Mouse (Mus musculus): ENCODE results near the gene Prrt4.

DNA sequence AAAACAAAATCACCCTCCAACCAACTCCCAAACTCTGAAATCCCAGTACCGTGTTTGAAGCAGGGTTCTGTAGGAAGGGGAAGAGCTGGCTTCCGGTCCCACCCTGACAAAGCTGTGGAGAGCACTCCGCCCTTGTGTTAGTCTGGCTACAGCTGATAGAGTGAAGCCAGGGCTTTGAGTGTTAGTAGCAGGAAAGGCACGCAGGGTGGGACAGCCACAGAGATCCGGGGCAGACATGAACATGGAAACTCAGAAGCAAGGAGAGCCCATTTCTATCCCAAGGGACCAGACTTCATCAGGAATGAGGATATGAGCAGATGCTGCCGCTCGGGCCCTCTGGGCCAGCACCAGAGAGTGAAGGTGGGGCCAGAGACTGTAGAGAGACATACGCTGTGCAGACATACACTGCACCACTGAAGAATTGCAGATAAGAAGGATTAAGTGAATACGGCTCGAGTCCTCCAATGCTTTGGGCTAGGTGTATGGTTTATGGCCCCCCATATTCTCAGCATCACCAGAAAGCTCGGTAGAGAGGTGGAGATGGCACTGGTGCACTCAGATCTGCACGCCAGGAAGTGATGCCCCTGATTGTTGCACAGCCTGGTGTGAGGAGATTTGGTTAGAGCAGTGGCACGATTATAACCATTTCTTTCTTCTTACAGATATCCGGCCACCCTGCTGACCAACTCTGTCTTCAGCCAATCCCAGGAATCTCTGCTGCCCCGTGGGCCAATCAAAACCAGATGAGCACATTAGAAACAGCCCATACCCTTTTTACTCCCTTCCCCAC is 14.8 kb upstream of the Prrt4 start:
- TF ChIP-seq POLR2A (IDR thresholded peaks at IDR 0.05; ENCODE audit: borderline replicate concordance, control insufficient read depth, low read depth, low read length) (no peak), CTCF (IDR thresholded peaks at IDR 0.05; ENCODE audit: control insufficient read depth, insufficient read depth, low read length) (no peak)

All from bone marrow, adult 2 months (tissue).